Mouse (Mus musculus) intestine, embryonic 14.5 days (tissue): ENCODE results near the gene Fam184a. TPM values are rescaled to one million over a fixed set of nuclear protein-coding genes. Genes with fewer than 3 reads are reported as not detected.

Source experiments
- ATAC-seq: fragments of 200-750 bp; cut with Nextera tagmentation; replicated peaks from 2 replicates; pipeline ENCODE4 v1.8.0; 2017; ENCODE audit warnings: low read depth, moderate number of reproducible peaks, moderate TSS enrichment, moderate library complexity; ENCODE audit not compliant: low FRiP score, low TSS enrichment
- DNase-seq: peaks from one replicate; pipeline ENCODE4 v3.0.0-alpha.2; 2018; ENCODE audit warnings: low spot score
- H3K27ac ChIP-seq: fragments of 300-500 bp; sonication (generic); 2 replicates; pipeline ENCODE4 v1.5.1; 2014; ENCODE audit warnings: low read depth, mild to moderate bottlenecking, control low read depth
- H3K27me3 ChIP-seq: fragments of 300-500 bp; sonication (generic); replicated peaks from 2 replicates; pipeline ENCODE4 v1.6.1; 2014; ENCODE audit warnings: low read length, control low read depth; ENCODE audit not compliant: control insufficient read depth, insufficient read depth
- H3K36me3 ChIP-seq: fragments of 300-500 bp; sonication (generic); 2 replicates; pipeline ENCODE4 v1.6.1; 2014; ENCODE audit warnings: low read length, control low read depth; ENCODE audit not compliant: control insufficient read depth, insufficient read depth
- H3K4me1 ChIP-seq: fragments of 300-500 bp; sonication (generic); replicated peaks from 2 replicates; pipeline ENCODE4 v1.6.1; 2014; ENCODE audit warnings: low read length, control low read depth, mixed read lengths; ENCODE audit not compliant: control insufficient read depth, insufficient read depth
- H3K4me2 ChIP-seq: fragments of 300-500 bp; sonication (generic); 2 replicates; pipeline ENCODE4 v1.6.1; 2014; ENCODE audit warnings: low read length
- H3K4me3 ChIP-seq: fragments of 300-500 bp; sonication (generic); 2 replicates; pipeline ENCODE4 v1.5.1; 2014; ENCODE audit warnings: low read depth, low read length, control low read depth, mixed read lengths
- H3K9ac ChIP-seq: fragments of 300-500 bp; sonication (generic); 2 replicates; pipeline ENCODE4 v1.6.1; 2014; ENCODE audit warnings: mild to moderate bottlenecking, low read length
- H3K9me3 ChIP-seq: fragments of 300-500 bp; sonication (generic); 2 replicates; pipeline ENCODE4 v1.6.1; 2016; ENCODE audit warnings: low read length, control low read depth; ENCODE audit not compliant: control insufficient read depth
- WGBS: fragments of 180-500 bp; shearing (Covaris S2); extraction: QIAGEN DNeasy Blood & Tissue Kit; methylation state at CpG from one replicate; pipeline ENCODE4 v1.1.7; 2014; 5-methylcytosine and 5-hydroxymethylcytosine counted together
- polyA plus RNA-seq: library from polyadenylated mRNA; unstranded; fragments of >200 nt; fragmentation: Nextera tagmentation; extraction: Ambion mirVana; gene quantifications from 2 replicates; pipeline ENCODE4 v1.2.1, GENCODE M21; 2014

Gene Fam184a
- polyA plus RNA-seq, 1 experiment from 2014 or later, result 4.9 TPM

DNA sequence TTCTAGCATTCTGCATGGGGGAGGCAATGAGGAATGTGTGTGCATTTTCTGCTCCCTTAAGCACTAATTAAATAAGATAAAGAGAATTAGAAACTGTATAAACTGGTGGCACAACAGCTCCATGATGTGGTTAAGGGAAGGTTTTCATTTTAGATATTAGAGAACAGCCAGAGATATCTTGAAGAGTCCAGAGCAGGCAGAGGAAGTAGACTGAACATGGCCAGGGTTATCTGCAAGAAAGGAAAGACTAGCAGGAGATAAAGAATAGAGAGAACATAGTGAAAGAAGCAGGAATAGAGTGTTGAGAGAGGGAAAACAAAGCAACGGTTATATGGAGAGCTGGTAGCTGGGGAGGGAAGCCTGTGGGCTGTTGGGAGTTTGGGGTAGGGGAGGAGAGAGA is 1.8 kb upstream of the Fam184a start:
- no peak overlapping the region for H3K9ac ChIP-seq
- no peaks in the 10 kb centered on the region for H3K36me3 ChIP-seq
- H3K4me3 ChIP-seq, result no peak overlapping the region
- WGBS, result 90% methylated on average over 1 of the region's 1 CpGs
- DNase-seq (no peak), ATAC-seq (no peak)
- no peak overlapping the region for H3K27ac ChIP-seq
- H3K4me2 ChIP-seq, result no peak overlapping the region
- H3K4me1 ChIP-seq, result 0 out of 2 replicates have a peak, but pooled peaks cover 4% of the 10 kb centered on the region
- no peaks in the 10 kb centered on the region for H3K27me3 ChIP-seq
- no peaks in the 10 kb centered on the region for H3K9me3 ChIP-seq

DNA sequence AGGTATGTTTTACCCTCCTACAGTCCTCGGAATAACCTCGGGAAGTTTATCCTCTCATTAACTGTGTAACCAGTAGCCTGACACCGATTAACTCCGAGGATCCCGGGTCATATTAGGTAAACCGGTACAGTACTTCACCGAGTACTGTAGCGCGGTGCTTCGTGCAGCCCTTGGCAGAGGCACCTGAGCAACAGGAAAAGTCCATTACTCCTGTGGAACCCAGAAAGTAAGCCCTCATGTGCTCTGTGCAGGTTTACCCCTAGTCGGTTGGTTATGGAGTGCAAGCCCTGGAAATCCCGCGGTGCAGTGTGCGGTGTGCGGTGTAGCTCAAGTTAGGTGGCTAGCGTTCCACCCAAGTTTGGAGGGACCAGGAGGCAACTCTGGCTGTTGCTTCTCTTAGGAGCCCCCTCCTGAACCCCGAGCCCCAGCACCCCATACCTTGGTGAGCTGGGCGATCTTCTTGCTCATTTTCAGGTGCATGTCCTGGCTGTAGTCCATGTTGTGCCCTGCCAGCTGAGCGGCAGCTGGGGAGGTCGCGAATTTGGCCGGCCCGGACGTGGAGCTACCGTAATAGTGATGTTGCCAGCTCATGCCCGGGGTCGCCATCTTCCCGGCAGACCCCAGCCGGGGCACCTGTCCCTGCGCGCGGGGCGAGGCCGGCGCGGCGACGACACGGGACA is 508 bp downstream of the Fam184a start:
- peak; percentile 69 for DNase-seq
- no peaks in the 10 kb centered on the region for H3K27me3 ChIP-seq
- 0 out of 2 replicates have a peak, but pooled peaks cover 4% of the 10 kb centered on the region for H3K4me1 ChIP-seq
- no peaks in the 10 kb centered on the region for H3K9me3 ChIP-seq
- peak; percentile 63 for ATAC-seq
- no peak overlapping the region for H3K27ac ChIP-seq
- H3K4me2 ChIP-seq, result peak overlapping the region; percentile 94
- H3K9ac ChIP-seq, result peak overlapping the region; percentile 58
- no peaks in the 10 kb centered on the region for H3K36me3 ChIP-seq
- 7% methylated on average over 39 of the region's 39 CpGs for WGBS
- H3K4me3 ChIP-seq, result peak overlapping the region; percentile 67

DNA sequence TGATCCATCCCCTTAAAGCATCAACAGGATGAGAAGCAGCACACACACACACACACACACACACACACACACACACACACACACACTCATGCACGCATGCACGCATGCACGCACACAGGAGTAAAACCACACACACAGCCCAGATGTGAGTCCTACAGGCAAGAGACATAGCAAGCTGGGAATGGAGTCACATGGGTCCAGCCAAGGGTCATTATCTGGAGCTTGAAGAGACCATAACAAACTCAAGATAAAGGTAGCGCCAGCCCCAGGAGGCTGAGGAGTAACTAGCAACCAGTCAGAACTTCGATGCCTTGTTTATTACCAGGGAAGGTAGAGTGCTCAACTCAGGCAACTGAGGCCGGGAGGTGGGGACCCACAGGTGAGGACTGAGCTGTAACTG is 4.9 kb downstream of the Fam184a start:
- no peak for ATAC-seq
- H3K9me3 ChIP-seq, result no peaks in the 10 kb centered on the region
- H3K27me3 ChIP-seq, result no peaks in the 10 kb centered on the region
- DNase-seq, result no peak
- H3K36me3 ChIP-seq, result no peaks in the 10 kb centered on the region
- 0 out of 2 replicates have a peak, but pooled peaks cover 4% of the 10 kb centered on the region for H3K4me1 ChIP-seq
- H3K27ac ChIP-seq, result no peak overlapping the region
- H3K9ac ChIP-seq, result no peak overlapping the region
- H3K4me3 ChIP-seq, result no peak overlapping the region
- H3K4me2 ChIP-seq, result no peak overlapping the region
- WGBS, result 86% methylated on average over 6 of the region's 6 CpGs

DNA sequence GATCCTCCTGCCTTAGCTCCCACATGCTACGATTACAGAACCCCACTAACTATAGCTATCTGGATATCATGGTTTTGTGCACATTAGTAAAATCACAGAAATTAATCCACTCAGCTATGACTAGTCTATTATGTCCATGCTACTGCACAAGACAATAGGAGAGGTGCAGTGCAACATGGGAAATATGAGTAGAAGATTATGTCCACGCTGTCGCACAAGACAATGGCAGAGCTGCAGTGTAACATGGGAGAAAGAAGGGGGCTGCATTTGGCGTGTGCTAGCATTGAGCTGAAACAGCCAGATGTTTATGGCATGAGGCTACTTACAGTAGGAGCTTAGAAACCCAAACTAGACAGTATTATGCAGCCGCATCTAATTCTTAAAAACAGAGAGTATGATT is 8.0 kb downstream of the Fam184a start:
- DNase-seq, result no peak
- Histone ChIP-seq H3K4me1 (no peaks in the 10 kb centered on the region), H3K27ac (no peak overlapping the region), H3K9ac (no peak overlapping the region), H3K4me2 (no peak overlapping the region), H3K4me3 (no peak overlapping the region), H3K36me3 (no peaks in the 10 kb centered on the region), H3K27me3 (no peaks in the 10 kb centered on the region), H3K9me3 (no peaks in the 10 kb centered on the region)
- no peak for ATAC-seq
- 82% methylated on average over 5 of the region's 5 CpGs for WGBS

- Histone ChIP-seq H3K36me3 (no peaks in the 10 kb centered on the region), H3K9me3 (no peaks in the 10 kb centered on the region), H3K27me3 (no peaks in the 10 kb centered on the region), H3K4me2 (no peak overlapping the region), H3K4me3 (no peak overlapping the region), H3K9ac (no peak overlapping the region), H3K4me1 (no peaks in the 10 kb centered on the region), H3K27ac (no peak overlapping the region)
- DNase-seq (no peak), ATAC-seq (no peak)
Observed at GRCm38 (mm10) chr10:53740014-53740413, 10.9 kb downstream of the Fam184a start.

DNA sequence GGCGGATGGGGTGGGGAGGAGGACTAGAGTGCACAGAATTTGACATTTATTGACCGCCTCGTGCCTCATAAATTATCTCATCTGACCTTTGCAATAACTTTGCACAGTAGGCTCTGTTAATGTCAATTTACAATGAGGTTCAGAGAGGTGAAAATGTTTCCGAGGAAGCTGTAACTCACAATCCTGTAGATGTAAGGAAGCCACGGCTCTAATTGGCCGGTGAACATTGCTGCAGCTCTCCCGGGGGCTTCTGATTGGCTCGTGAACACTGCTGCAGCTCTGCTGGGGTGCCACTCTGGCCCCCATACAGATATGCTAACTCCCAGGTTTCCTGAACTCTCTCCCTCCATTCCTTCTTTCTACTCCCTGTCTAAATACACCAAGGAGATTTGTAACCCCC is 12.1 kb downstream of the Fam184a start:
- ATAC-seq, result no peak
- H3K27ac ChIP-seq, result no peak overlapping the region
- 73% methylated on average over 8 of the region's 8 CpGs for WGBS
- no peak overlapping the region for H3K4me3 ChIP-seq
- H3K4me2 ChIP-seq, result no peak overlapping the region
- H3K9me3 ChIP-seq, result no peaks in the 10 kb centered on the region
- H3K9ac ChIP-seq, result no peak overlapping the region
- no peak for DNase-seq
- no peaks in the 10 kb centered on the region for H3K4me1 ChIP-seq
- no peaks in the 10 kb centered on the region for H3K36me3 ChIP-seq
- no peaks in the 10 kb centered on the region for H3K27me3 ChIP-seq

DNA sequence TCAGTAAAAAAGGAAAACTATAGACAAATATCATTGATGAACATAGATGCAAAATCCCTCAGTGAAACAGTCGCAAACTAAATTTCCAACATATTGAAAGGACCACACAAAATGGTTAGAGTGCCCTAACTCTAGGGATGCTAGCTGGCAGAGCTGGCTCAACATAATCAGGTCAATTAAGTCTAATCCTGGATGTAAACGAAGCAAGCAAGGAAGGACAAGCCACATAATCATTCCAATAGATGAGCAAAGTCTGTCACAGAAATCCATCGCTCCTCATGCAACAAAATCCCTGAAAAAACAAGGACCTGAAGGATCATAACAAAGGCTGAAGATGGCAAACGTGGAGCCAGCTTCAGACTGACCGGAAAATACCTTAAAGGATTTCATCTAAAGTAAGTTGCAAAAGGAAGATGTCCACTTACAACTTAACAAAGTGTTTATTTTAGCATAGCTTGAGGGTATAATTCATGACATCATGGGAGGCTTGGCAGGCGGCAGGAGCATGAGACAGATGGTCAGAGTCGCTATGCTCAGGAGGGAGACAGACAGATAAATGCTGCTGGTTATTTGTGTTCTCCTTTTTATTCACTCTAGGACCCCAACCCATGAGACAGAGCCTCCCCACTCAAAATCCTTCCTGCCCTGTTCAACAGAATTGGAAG is 15.6 kb downstream of the Fam184a start:
- no peaks in the 10 kb centered on the region for H3K4me1 ChIP-seq
- H3K4me3 ChIP-seq, result no peak overlapping the region
- no peaks in the 10 kb centered on the region for H3K36me3 ChIP-seq
- H3K9me3 ChIP-seq, result no peaks in the 10 kb centered on the region
- no peak overlapping the region for H3K4me2 ChIP-seq
- H3K27me3 ChIP-seq, result no peaks in the 10 kb centered on the region
- WGBS, result 57% methylated on average over 7 of the region's 7 CpGs
- H3K27ac ChIP-seq, result no peak overlapping the region
- ATAC-seq, result no peak
- no peak for DNase-seq
- H3K9ac ChIP-seq, result no peak overlapping the region

- Histone ChIP-seq H3K4me2 (no peak overlapping the region), H3K9me3 (no peaks in the 10 kb centered on the region), H3K9ac (no peak overlapping the region), H3K27me3 (no peaks in the 10 kb centered on the region), H3K4me1 (no peaks in the 10 kb centered on the region), H3K4me3 (no peak overlapping the region), H3K27ac (no peak overlapping the region), H3K36me3 (no peaks in the 10 kb centered on the region)
- ATAC-seq (no peak), DNase-seq (no peak)
- WGBS, result 78% methylated on average over 7 of the region's 7 CpGs
Observed at GRCm38 (mm10) chr10:53732324-53732723, 18.6 kb downstream of the Fam184a start.

DNA sequence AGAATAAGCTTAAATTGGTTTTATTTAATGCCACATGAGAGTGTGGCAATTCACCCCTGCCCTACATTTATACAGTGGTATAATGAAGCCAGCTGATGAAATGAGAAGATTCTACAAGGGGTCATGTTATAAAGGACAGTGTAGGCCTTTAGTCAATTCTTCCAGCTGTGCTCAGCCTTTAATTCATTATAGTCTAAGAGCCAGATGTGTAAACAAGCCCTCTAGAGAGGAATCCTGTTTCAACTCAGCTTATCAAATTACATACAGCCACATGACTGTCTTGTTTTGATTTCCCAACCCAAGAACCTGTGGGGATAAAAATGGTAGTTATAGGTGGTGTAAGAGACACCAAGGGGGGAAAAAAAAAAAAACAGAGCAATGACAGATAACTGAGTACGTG is 22.0 kb downstream of the Fam184a start:
- Histone ChIP-seq H3K27ac (no peak overlapping the region), H3K4me1 (0 out of 2 replicates have a peak, but pooled peaks cover 5% of the 10 kb centered on the region), H3K36me3 (no peaks in the 10 kb centered on the region), H3K4me2 (no peak overlapping the region), H3K4me3 (no peak overlapping the region), H3K27me3 (no peaks in the 10 kb centered on the region), H3K9me3 (no peaks in the 10 kb centered on the region), H3K9ac (no peak overlapping the region)
- DNase-seq (no peak), ATAC-seq (no peak)
- WGBS, result 71% methylated on average over 1 of the region's 1 CpGs
